Mouse (Mus musculus) midbrain, embryonic 10.5 days (tissue): ENCODE data around the gene Akip1. TPM values are rescaled to one million over a fixed set of nuclear protein-coding genes. Genes with fewer than 3 reads are reported as not detected.

Experiments used
- DNase-seq: peaks from one replicate; pipeline ENCODE4 v3.0.0-alpha.2; 2017; ENCODE audit warnings: low spot score
- H3K27ac ChIP-seq: fragments of 300-500 bp; sonication (generic); replicated peaks from 2 replicates; pipeline ENCODE4 v1.5.1; 2016; ENCODE audit warnings: mild to moderate bottlenecking
- H3K27me3 ChIP-seq: fragments of 300-500 bp; sonication (generic); 2 replicates; pipeline ENCODE4 v1.6.1; 2016; ENCODE audit warnings: low read depth, mild to moderate bottlenecking; ENCODE audit not compliant: poor library complexity, severe bottlenecking
- H3K36me3 ChIP-seq: fragments of 300-500 bp; sonication (generic); 2 replicates; pipeline ENCODE4 v1.6.1; 2016; ENCODE audit warnings: mild to moderate bottlenecking, moderate library complexity
- H3K4me1 ChIP-seq: fragments of 300-500 bp; sonication (generic); 2 replicates; pipeline ENCODE4 v1.6.1; 2016
- H3K4me3 ChIP-seq: fragments of 300-500 bp; sonication (generic); 2 replicates; pipeline ENCODE4 v1.5.1; 2016; ENCODE audit warnings: mild to moderate bottlenecking, moderate library complexity
- H3K9me3 ChIP-seq: fragments of 300-500 bp; sonication (generic); replicated peaks from 2 replicates; pipeline ENCODE4 v1.6.1; 2016; ENCODE audit warnings: mild to moderate bottlenecking
- WGBS: fragments of 180-500 bp; shearing (Covaris S2); methylation state at CpG from one replicate; pipeline ENCODE4 v1.1.7; 2016; 5-methylcytosine and 5-hydroxymethylcytosine counted together
- polyA plus RNA-seq: library from polyadenylated mRNA; unstranded; fragments of >200 nt; fragmentation: Nextera tagmentation; extraction: Ambion mirVana; gene quantifications from 2 replicates; pipeline ENCODE4 v1.2.1, GENCODE M21; 2016

The Akip1 gene
- polyA plus RNA-seq, 1 experiment from 2014 or later = 28.8 TPM

DNA sequence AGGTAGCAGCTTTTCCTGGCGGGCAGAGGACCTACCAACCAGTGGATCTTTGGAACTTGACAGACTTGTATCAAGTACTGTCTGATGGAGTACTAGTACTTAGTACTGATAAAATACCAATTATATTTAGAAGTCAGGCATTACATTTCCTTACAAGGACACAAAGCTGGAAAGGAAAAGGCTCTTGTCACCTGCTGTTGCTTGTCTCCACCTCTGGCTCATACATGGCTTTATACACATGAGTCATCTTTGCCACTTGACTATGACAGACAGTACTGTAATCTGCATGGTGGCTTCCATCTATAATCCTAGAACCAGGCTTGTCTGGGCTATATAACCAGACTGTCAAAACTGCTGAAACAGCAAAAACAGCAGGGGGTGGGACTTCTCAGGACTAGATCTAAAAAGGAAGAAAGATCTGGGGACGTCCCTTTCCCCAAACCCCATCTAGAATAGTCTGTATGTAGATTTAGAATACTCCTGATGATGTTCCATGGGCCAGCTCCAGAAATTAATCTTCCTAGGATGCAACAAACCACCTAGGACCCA lies 10.0 kb downstream of the Akip1 start:
- Histone ChIP-seq H3K4me3 (no peak overlapping the region), H3K27me3 (no peaks in the 10 kb centered on the region), H3K4me1 (no peaks in the 10 kb centered on the region), H3K36me3 (peaks cover 45% of the 10 kb centered on the region), H3K27ac (no peak overlapping the region), H3K9me3 (no peaks in the 10 kb centered on the region)
- no peak for DNase-seq
- WGBS = 89% methylated on average over 2 of the region's 2 CpGs

DNA sequence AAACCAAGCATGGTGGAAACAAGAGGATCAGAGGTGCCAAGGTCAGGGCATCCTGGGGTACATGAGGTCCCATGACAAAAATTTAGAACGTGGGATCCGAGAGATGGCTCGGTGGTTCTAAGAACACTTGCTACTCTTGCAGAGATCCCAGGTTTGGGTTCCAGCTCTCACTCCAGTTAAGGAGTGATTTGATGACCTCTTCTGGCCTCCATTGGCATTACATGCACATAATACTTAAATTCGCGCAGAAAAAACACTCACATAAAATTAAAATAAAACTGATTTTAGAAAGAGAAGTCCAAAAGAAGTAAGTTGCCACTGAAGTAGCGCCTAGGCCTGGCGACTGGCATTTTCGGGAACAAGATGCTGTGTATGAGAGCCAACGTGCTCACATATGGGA lies 15.8 kb downstream of the Akip1 start:
- Histone ChIP-seq H3K4me1 (no peaks in the 10 kb centered on the region), H3K36me3 (no peaks in the 10 kb centered on the region), H3K9me3 (no peaks in the 10 kb centered on the region), H3K4me3 (no peak overlapping the region), H3K27ac (no peak overlapping the region), H3K27me3 (no peaks in the 10 kb centered on the region)
- 69% methylated on average over 9 of the region's 9 CpGs for WGBS
- no peak for DNase-seq

DNA sequence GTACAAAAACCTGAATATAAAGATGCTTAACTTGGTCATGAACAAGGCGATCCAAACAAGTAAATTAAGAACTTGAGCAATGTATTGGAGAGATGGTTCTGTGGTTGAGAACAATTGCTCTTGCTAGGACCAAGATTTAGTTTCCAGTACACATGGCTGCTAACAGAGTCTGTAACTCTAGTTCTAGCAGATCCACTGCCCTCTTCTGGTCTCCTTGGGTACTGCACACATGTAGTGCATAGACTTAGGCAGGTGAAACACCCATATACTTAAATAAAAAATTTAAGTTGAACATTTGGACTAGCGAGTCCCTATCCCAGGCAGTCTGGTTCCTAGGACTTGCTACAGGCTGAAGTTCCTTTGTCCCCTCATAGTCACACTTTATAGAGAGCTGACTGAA lies 19.1 kb downstream of the Akip1 start:
- no peak overlapping the region for H3K4me3 ChIP-seq
- no peaks in the 10 kb centered on the region for H3K27me3 ChIP-seq
- no peak for DNase-seq
- no peak overlapping the region for H3K27ac ChIP-seq
- H3K9me3 ChIP-seq = no peaks in the 10 kb centered on the region
- no peaks in the 10 kb centered on the region for H3K4me1 ChIP-seq
- H3K36me3 ChIP-seq = no peaks in the 10 kb centered on the region
- WGBS = 93% methylated on average over 2 of the region's 2 CpGs

DNA sequence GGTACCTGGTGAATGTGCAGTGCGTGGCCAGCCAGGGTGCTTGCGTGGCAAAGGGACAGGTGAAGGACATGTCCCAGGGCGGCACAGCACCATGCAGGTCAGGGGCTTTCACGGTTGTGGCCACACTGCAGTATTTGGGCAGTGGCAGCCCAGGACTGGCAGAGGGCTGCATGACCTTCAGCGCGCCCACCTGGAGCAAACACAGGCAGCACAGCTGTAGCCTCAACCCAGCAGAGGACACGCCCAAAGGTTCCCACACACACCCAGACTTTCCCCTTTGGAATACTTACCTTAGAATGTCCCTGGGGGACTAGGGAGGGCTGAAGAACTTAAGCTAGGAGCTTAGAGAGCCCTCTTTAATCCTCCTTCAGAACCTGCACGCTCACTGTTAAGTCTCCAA lies 19.6 kb downstream of the Akip1 start:
- H3K27me3 ChIP-seq = no peaks in the 10 kb centered on the region
- no peak for DNase-seq
- no peaks in the 10 kb centered on the region for H3K4me1 ChIP-seq
- no peaks in the 10 kb centered on the region for H3K9me3 ChIP-seq
- H3K36me3 ChIP-seq = no peaks in the 10 kb centered on the region
- WGBS = 92% methylated on average over 8 of the region's 8 CpGs
- H3K27ac ChIP-seq = no peak overlapping the region
- no peak overlapping the region for H3K4me3 ChIP-seq

DNA sequence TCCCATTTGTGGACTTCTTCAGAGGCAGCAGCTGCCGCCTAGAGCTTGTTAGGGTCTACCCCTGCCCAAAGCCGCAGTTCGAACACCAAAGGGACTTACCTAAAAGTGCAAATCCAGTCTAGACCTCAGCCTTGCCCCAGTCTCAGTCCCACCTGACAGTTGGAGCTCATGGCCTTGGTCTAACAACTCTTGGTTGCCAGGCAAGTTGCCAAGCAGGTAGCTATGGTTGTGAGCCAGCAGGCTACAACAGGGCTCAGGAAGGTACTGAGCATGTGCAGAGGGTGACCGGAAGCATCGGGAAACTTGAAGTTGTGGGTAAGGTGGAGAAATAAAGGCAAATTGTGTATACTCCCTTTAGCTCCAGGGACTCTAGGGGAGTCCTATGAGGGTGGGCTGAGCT lies 20.2 kb downstream of the Akip1 start, which contains the start of gene BC051019:
Gene BC051019 (minus strand): TSS at position 154 of the 400 bp plus-strand sequence.
- DNase-seq = no peak
- no peak within 1 kb of the TSS for H3K27ac ChIP-seq
- H3K4me1 ChIP-seq = no peaks in the 10 kb centered on the region
- no peaks in the 10 kb centered on the region for H3K36me3 ChIP-seq
- H3K9me3 ChIP-seq = no peaks in the 10 kb centered on the region
- 95% methylated on average over 5 of the region's 5 CpGs for WGBS
- H3K27me3 ChIP-seq = no peaks in the 10 kb centered on the region
- H3K4me3 ChIP-seq = no peak within 1 kb of the TSS

DNA sequence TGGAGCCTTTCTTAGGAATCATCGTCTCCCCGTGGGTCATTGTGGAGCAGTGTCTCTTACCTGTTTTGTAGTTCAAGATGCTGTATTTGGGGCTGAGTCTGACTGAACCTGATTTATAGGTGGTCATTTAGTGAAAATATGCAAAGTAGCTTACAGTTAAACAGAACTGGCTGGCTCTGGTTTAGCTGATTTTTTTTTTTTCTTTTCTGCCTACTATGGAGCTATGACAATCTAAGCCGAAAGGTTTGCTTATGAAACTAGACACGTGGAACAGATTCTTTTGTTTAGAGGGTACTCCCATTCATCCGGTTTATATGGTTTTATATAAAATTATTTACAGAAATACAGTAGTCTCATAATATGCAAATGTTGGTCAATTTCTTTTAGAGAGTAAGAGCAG lies 28.1 kb downstream of the Akip1 start, which contains the start of gene Ascl3:
Gene Ascl3 (minus strand): TSS at position 101 of the 400 bp plus-strand sequence.
- peaks cover 13% of the 10 kb centered on the region; the same call in 1 of the 2 replicates for H3K36me3 ChIP-seq
- no peak for DNase-seq
- WGBS = 91% methylated on average over 5 of the region's 5 CpGs
- H3K4me1 ChIP-seq = 0 out of 2 replicates have a peak, but pooled peaks cover 3% of the 10 kb centered on the region
- H3K27me3 ChIP-seq = no peaks in the 10 kb centered on the region
- no peak within 1 kb of the TSS for H3K4me3 ChIP-seq
- no peak within 1 kb of the TSS for H3K27ac ChIP-seq
- H3K9me3 ChIP-seq = no peaks in the 10 kb centered on the region

DNA sequence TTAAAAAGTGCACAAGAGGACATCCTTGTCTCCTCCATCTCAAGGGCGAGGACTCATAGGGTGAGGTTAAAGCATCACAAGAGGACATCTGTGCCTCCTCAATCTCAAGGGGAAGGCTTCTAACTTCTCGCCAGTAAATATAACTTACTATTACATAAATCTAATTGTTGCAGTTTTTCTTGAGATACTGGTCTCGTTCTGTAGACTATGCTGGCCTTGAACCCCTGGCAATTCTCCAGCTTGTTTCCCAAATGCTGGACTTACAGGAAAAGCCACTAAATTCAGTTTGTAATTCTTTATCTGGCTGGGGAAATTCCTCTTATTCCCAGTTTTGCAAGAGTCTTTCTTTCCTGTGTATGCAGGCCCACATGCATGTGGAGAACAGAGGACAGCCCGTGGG lies 31.3 kb downstream of the Akip1 start:
- H3K36me3 ChIP-seq = peaks cover 20% of the 10 kb centered on the region; the same call in 1 of the 2 replicates
- H3K4me1 ChIP-seq = 0 out of 2 replicates have a peak, but pooled peaks cover 3% of the 10 kb centered on the region
- H3K27ac ChIP-seq = no peak overlapping the region
- 88% methylated on average over 4 of the region's 4 CpGs for WGBS
- H3K9me3 ChIP-seq = no peaks in the 10 kb centered on the region
- no peaks in the 10 kb centered on the region for H3K27me3 ChIP-seq
- no peak overlapping the region for H3K4me3 ChIP-seq
- DNase-seq = no peak

DNA sequence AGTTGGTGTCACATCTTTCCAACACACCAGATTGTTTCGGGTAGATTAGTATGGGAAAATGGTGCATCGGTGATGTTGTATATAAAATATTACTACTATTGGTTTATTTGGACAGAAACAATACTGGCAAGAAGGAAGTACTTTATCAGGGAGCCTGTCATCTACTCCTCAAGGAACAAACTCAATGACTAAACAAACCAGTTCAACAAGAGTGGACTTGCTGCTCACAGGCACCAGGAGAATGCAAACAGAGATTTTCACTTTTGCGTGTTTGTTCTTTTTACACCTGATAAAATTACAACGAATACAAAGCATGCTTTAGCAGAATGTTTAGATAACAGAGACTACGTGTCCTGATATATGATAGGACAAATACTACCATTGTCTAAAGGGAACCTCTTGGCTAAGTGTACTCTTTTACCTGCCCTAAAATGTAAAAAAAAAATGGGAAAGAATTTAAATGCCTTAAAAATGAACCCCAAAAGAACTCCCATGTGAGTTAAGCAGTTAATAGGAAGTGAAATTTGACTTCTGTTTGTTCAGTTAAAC lies 36.4 kb downstream of the Akip1 start:
- Histone ChIP-seq H3K9me3 (no peaks in the 10 kb centered on the region), H3K36me3 (peaks cover 54% of the 10 kb centered on the region), H3K4me1 (no peaks in the 10 kb centered on the region), H3K27me3 (no peaks in the 10 kb centered on the region), H3K4me3 (no peak overlapping the region), H3K27ac (no peak overlapping the region)
- 90% methylated on average over 5 of the region's 5 CpGs for WGBS
- no peak for DNase-seq

DNA sequence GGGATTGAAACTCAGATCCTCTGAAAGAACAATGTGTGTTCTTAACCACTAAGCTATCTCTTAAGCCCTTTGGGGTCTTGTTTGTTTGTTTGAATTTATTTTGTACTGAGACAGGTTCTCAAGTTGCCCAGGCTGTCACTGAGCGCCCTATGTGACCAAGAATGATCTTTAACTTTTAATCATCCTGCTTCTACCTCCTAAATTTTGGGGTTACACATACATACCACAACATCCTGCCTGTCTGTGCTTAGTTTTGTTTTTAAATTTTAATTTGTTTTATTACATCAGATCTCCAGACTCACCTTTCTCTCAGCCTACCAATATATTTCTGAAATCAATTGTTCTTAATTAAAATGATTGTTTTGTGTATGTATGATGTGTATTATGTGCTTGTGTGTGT lies 37.6 kb downstream of the Akip1 start:
- Histone ChIP-seq H3K27ac (no peak overlapping the region), H3K36me3 (peaks cover 55% of the 10 kb centered on the region), H3K9me3 (no peaks in the 10 kb centered on the region), H3K27me3 (no peaks in the 10 kb centered on the region), H3K4me3 (no peak overlapping the region), H3K4me1 (no peaks in the 10 kb centered on the region)
- WGBS = 78% methylated on average over 1 of the region's 1 CpGs
- no peak for DNase-seq

DNA sequence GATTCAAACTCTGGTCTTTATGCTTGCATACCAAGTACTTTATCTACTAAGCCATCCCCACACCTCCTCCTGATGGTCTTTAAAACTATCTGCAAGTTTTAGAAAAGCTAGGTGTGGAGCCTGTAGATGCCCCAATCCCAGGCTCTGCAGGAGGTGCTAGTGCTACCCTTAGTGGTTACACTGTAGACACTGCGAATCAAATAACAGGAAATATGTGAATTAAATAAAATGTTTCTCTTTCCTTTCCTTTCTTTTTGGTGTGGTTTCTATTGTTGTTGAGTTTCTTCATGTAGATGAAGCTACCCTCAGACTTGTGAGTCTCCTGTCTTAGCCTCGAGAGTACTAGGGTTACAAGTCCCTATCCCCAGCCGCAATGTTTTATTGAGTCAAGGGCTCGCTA lies 38.2 kb downstream of the Akip1 start:
- no peaks in the 10 kb centered on the region for H3K27me3 ChIP-seq
- no peaks in the 10 kb centered on the region for H3K9me3 ChIP-seq
- DNase-seq = no peak
- no peak overlapping the region for H3K27ac ChIP-seq
- 91% methylated on average over 4 of the region's 4 CpGs for WGBS
- no peak overlapping the region for H3K4me3 ChIP-seq
- H3K4me1 ChIP-seq = no peaks in the 10 kb centered on the region
- H3K36me3 ChIP-seq = peaks cover 52% of the 10 kb centered on the region

DNA sequence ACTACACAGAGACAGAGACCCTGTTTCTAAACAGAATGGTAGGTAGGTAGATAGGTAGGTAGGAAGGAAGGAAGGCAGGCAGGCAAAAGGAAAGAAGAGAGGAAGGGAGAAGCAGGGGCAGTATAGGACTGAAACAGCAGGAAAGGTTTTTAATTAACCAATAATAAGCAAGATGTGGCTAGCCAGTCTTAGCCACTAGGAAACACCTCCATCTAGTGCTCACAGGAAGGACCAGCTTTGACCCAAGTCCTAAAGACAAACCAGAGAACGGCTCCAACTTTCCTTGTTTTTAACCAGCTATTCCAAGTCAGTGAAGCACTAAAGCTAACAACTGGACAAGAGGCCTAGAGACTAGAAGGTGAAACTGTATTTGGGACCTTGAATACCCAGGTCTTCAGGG lies 44.3 kb downstream of the Akip1 start:
- H3K36me3 ChIP-seq = peaks cover 32% of the 10 kb centered on the region
- no peak overlapping the region for H3K4me3 ChIP-seq
- no peaks in the 10 kb centered on the region for H3K9me3 ChIP-seq
- no peak for DNase-seq
- peaks cover 12% of the 10 kb centered on the region for H3K4me1 ChIP-seq
- 62% methylated on average over 1 of the region's 1 CpGs for WGBS
- H3K27ac ChIP-seq = no peak overlapping the region
- no peaks in the 10 kb centered on the region for H3K27me3 ChIP-seq

DNA sequence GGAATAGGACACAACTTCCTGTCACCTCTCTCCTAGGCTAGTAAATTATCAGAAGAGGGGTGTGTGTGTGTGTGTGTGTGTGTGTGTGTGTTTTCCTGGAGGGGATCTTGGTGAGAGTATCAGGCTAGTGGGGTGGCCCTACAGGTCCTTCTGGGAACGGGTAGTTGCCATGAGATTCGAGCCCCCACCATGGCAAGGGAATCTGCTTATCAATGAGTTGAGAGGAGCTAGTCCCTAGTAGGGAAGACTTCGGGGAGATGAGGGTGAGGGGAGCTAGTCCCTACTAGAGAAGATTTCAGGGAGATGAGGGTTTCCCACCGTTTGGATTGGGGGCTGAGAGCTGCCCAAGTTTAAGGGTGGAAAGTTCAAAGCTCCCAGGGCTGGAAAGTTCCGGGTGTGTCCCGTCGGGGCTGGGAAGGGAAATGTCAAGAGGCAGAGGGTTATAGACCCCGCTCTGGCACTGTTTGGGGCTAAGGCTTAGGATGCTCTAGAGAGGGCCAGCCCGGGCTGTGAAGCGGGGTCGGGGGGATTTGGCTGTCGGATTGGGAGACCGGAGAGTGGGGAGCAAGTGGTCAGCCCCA lies 48.0 kb downstream of the Akip1 start:
- no peak for DNase-seq
- WGBS = 3% methylated on average over 13 of the region's 13 CpGs

More for the DNA sequence above, 48.0 kb downstream of the Akip1 start:
- Histone ChIP-seq H3K9me3 (no peaks in the 10 kb centered on the region), H3K27me3 (no peaks in the 10 kb centered on the region), H3K4me3 (peak overlapping the region; percentile 95), H3K27ac (peak overlapping the region; percentile 94), H3K4me1 (peaks cover 22% of the 10 kb centered on the region), H3K36me3 (0 out of 2 replicates have a peak, but pooled peaks cover 2% of the 10 kb centered on the region)
